Mouse (Mus musculus): Measurements from ENCODE around the gene Gm10135. TPM values are rescaled to one million over a fixed set of nuclear protein-coding genes. Genes with fewer than 3 reads are reported as not detected.

The Gm10135 gene
- polyA plus RNA-seq, 1 experiment from 2014 or later, result not detected

DNA sequence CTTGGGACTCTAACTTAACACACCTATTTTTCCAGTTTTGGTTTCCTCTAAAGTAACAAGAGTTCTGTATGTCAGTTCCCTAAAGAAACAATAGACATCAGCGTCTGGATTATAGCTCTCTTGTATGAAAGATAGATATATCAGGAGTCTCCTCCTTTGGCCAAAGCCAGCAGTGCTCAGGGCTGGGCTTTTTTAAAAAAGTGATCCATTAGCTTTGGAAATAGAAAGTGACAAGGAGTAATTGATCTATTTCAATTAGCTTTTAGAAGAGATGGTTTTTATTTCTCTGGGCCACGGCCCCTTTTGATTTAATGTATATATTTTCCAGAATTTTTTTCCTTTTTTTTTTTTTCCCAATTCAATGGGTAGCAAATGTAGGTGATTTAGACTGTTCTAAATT lies 20.4 kb upstream of the Gm10135 start:
- Histone ChIP-seq H3K27me3 (no peaks in the 10 kb centered on the region), H3K9me3 (no peaks in the 10 kb centered on the region), H3K36me3 (no peaks in the 10 kb centered on the region), H3K9ac (no peak overlapping the region), H3K4me2 (no peak overlapping the region), H3K4me3 (no peak overlapping the region), H3K27ac (no peak overlapping the region), H3K4me1 (replicated peaks) (peaks cover 23% of the 10 kb centered on the region)
- 44% methylated on average over 2 of the region's 2 CpGs for WGBS
- no peak for ATAC-seq (ENCODE audit: low FRiP score)

DNA sequence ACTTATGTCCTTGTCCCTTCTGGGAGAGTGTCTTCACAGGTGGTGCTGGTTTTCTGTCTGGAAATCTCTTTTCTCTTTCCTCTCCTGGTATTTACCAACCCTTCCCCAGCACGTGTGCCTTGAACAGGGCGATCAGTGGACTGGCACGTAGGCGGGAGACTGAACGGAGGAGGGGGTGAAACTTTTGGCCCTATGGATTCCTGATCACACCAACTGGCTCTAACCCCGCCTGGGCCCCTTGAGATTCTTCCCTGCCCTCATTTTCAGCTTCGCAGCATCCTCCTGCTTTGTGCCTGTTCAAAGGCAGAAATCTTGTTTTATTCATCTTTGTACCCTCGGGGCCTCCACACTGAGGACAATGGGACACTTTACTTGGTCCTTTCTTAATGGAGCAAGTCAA lies 19.9 kb upstream of the Gm10135 start:
- no peak for ATAC-seq (ENCODE audit: low FRiP score)
- no peaks in the 10 kb centered on the region for H3K36me3 ChIP-seq

GRCm38 (mm10) chr5:72992474-72992873 lies 18.0 kb upstream of the Gm10135 start:
- no peak overlapping the region for H3K4me3 ChIP-seq
- H3K27me3 ChIP-seq, result no peaks in the 10 kb centered on the region
- no peak overlapping the region for H3K27ac ChIP-seq
- 94% methylated on average over 1 of the region's 1 CpGs for WGBS
- no peak for ATAC-seq (ENCODE audit: low FRiP score)
- H3K4me2 ChIP-seq, result no peak overlapping the region
- no peaks in the 10 kb centered on the region for H3K36me3 ChIP-seq
- H3K9ac ChIP-seq, result no peak overlapping the region
- no peaks in the 10 kb centered on the region for H3K9me3 ChIP-seq
- H3K4me1 ChIP-seq (replicated peaks), result peaks cover 25% of the 10 kb centered on the region

More for the DNA sequence above, 19.9 kb upstream of the Gm10135 start:
- H3K27ac ChIP-seq, result no peak overlapping the region
- H3K9me3 ChIP-seq, result no peaks in the 10 kb centered on the region
- no peak overlapping the region for H3K4me3 ChIP-seq
- no peak overlapping the region for H3K9ac ChIP-seq
- peaks cover 25% of the 10 kb centered on the region for H3K4me1 ChIP-seq (replicated peaks)
- 23% methylated on average over 8 of the region's 8 CpGs for WGBS
- H3K4me2 ChIP-seq, result no peak overlapping the region
- H3K27me3 ChIP-seq, result no peaks in the 10 kb centered on the region

DNA sequence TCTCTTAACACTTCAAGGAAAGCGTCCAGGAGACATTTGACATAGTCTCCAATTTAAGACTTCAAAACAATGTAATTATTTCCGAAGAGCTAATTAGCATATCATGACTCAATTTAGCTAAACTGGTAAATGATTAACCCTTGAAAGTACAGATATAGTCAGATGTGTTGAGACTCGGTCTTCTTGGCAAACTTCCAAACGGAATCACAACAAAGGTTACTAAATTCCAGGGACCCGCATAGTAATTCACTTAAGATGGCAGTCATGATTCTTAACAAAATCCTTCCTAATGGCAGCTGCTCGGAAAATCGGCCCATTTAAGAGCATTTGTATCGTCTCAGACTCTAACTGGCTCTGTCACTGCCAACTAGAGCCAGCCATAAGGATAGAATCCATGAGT lies 15.3 kb upstream of the Gm10135 start:
- Histone ChIP-seq H3K27ac (no peak overlapping the region), H3K36me3 (no peaks in the 10 kb centered on the region), H3K9me3 (no peaks in the 10 kb centered on the region), H3K4me3 (no peak overlapping the region), H3K9ac (no peak overlapping the region), H3K27me3 (no peaks in the 10 kb centered on the region), H3K4me2 (no peak overlapping the region), H3K4me1 (replicated peaks) (peaks cover 21% of the 10 kb centered on the region)
- no peak for ATAC-seq (ENCODE audit: low FRiP score)
- 68% methylated on average over 8 of the region's 8 CpGs for WGBS

DNA sequence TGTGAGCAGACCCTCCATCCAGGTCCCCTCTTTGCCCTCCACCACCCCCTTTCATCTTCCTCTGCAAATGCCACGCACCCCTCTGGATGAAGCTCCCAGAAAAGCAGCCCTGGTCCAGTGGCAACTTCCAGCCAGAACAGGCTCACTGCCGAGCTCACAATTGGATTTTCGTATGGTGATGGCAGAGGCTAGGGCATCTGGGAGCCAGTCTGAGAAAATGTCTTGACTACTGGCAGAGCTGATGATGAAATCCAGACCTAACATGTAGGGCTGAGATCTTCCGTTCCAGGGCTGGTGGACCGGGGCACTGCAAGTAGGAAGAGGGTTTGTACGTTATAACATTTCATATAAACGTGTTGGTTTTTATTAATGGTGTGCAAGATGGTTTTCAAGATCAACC lies 13.3 kb upstream of the Gm10135 start:
- no peak overlapping the region for H3K27ac ChIP-seq
- H3K27me3 ChIP-seq, result no peaks in the 10 kb centered on the region
- H3K4me1 ChIP-seq (replicated peaks), result peaks cover 14% of the 10 kb centered on the region; the same call in 1 of the 2 replicates
- H3K9me3 ChIP-seq, result no peaks in the 10 kb centered on the region
- H3K9ac ChIP-seq, result no peak overlapping the region
- 91% methylated on average over 7 of the region's 7 CpGs for WGBS
- no peak overlapping the region for H3K4me3 ChIP-seq
- ATAC-seq (ENCODE audit: low FRiP score), result no peak
- no peaks in the 10 kb centered on the region for H3K36me3 ChIP-seq
- no peak overlapping the region for H3K4me2 ChIP-seq

- H3K36me3 ChIP-seq, result peaks cover 18% of the 10 kb centered on the region
- no peak overlapping the region for H3K9ac ChIP-seq
- no peaks in the 10 kb centered on the region for H3K9me3 ChIP-seq
- no peak for ATAC-seq (ENCODE audit: low FRiP score)
- 11% methylated on average over 2 of the region's 2 CpGs for WGBS
- H3K27me3 ChIP-seq, result no peaks in the 10 kb centered on the region
- no peak overlapping the region for H3K4me3 ChIP-seq
- H3K4me1 ChIP-seq (replicated peaks), result no peaks in the 10 kb centered on the region
- H3K27ac ChIP-seq, result no peak overlapping the region
- no peak overlapping the region for H3K4me2 ChIP-seq
These were observed 9.6 kb upstream of the Gm10135 start for GRCm38 (mm10) chr5:72984091-72984490.

- Histone ChIP-seq H3K4me2 (no peak overlapping the region), H3K9ac (no peak overlapping the region), H3K4me1 (replicated peaks) (no peaks in the 10 kb centered on the region), H3K27ac (no peak overlapping the region), H3K27me3 (no peaks in the 10 kb centered on the region), H3K4me3 (no peak overlapping the region), H3K36me3 (peaks cover 49% of the 10 kb centered on the region), H3K9me3 (no peaks in the 10 kb centered on the region)
- WGBS, result 90% methylated on average over 4 of the region's 4 CpGs
- ATAC-seq (ENCODE audit: low FRiP score), result no peak
These were observed 2.0 kb upstream of the Gm10135 start for GRCm38 (mm10) chr5:72976539-72976938.

- no peaks in the 10 kb centered on the region for H3K27me3 ChIP-seq
- no peak overlapping the region for H3K4me3 ChIP-seq
- H3K27ac ChIP-seq, result no peak overlapping the region
- no peak for ATAC-seq (ENCODE audit: low FRiP score)
- peaks cover 46% of the 10 kb centered on the region for H3K36me3 ChIP-seq
- H3K4me2 ChIP-seq, result no peak overlapping the region
- H3K4me1 ChIP-seq (replicated peaks), result no peaks in the 10 kb centered on the region
- no peaks in the 10 kb centered on the region for H3K9me3 ChIP-seq
- no peak overlapping the region for H3K9ac ChIP-seq
- WGBS, result 93% methylated on average over 6 of the region's 6 CpGs
These were observed 1.5 kb upstream of the Gm10135 start for GRCm38 (mm10) chr5:72975996-72976395.

DNA sequence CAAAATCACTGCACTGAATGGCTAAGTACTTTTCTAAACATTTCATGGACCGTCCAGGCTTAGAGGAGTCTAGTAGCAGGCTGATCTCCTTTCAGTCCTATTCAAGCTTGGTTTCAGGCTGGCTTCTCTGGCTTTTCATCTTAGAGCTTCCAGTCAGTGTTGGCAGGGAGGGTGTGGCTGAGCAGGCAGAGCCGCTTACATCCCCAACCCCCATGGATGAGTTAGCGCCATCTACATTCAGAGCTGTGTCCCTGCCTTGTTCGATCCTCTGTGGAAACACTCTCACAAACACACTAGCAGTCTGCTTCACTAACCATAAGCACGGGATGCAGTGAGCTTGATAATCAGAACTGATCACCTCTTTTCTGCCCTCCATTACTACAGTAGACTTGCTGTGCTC lies 1.6 kb downstream of the Gm10135 start:
- 60% methylated on average over 5 of the region's 5 CpGs for WGBS
- Histone ChIP-seq H3K9me3 (no peaks in the 10 kb centered on the region), H3K4me1 (replicated peaks) (no peaks in the 10 kb centered on the region), H3K36me3 (peaks cover 53% of the 10 kb centered on the region), H3K4me3 (no peak overlapping the region), H3K27me3 (no peaks in the 10 kb centered on the region), H3K27ac (no peak overlapping the region), H3K4me2 (no peak overlapping the region), H3K9ac (no peak overlapping the region)
- ATAC-seq (ENCODE audit: low FRiP score), result no peak

DNA sequence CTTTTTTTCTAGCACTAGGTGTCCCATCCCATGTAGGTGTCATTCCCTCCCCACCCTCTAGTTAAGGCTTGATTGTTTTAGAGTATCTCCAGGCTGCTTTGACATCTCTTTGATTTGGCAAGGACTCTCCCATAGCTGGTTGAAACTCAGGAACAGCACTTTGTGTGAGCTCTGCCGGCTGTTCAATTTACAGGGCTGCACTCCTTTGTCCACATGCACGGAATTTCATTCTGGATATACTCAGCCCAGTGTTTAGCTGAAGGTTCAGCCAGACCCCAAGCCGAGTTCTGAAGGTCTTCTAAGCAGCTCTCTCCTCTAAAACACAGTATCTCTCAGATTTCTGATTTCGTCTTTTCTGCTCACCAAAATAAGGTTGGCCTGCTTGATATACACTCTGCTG lies 2.1 kb downstream of the Gm10135 start:
- Histone ChIP-seq H3K9me3 (no peaks in the 10 kb centered on the region), H3K4me3 (no peak overlapping the region), H3K27ac (no peak overlapping the region), H3K36me3 (peaks cover 53% of the 10 kb centered on the region), H3K4me1 (replicated peaks) (no peaks in the 10 kb centered on the region), H3K9ac (no peak overlapping the region), H3K27me3 (no peaks in the 10 kb centered on the region), H3K4me2 (no peak overlapping the region)
- 81% methylated on average over 4 of the region's 4 CpGs for WGBS
- no peak for ATAC-seq (ENCODE audit: low FRiP score)

DNA sequence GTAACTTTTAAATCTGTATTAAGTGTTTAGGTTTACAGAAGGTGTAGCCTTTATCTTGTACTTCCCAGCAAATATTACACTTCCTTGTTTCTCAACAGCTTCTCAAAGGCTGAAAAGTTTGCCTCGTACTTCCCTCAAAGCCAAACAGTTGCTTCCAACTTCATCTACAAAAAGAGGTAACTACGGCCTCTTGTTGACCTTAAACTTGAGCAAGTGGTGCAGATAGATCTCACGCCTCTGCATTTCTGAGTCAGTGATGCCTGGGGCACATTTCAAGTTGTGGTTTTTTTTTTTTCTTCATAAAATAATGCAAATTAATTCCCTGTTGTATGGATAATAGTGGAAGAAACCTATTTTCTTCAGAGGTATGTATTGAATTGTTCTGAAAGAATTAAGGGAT lies 8.8 kb downstream of the Gm10135 start:
- Histone ChIP-seq H3K27me3 (no peaks in the 10 kb centered on the region), H3K9ac (no peak overlapping the region), H3K27ac (no peak overlapping the region), H3K4me2 (no peak overlapping the region), H3K9me3 (no peaks in the 10 kb centered on the region), H3K4me1 (replicated peaks) (no peaks in the 10 kb centered on the region), H3K4me3 (no peak overlapping the region), H3K36me3 (peaks cover 50% of the 10 kb centered on the region)
- ATAC-seq (ENCODE audit: low FRiP score), result no peak
- 90% methylated on average over 3 of the region's 3 CpGs for WGBS

GRCm38 (mm10) chr5:72960096-72960495 lies 14.4 kb downstream of the Gm10135 start:
- Histone ChIP-seq H3K4me1 (replicated peaks) (no peaks in the 10 kb centered on the region), H3K9ac (no peak overlapping the region), H3K27me3 (no peaks in the 10 kb centered on the region), H3K36me3 (peaks cover 15% of the 10 kb centered on the region), H3K9me3 (no peaks in the 10 kb centered on the region), H3K4me2 (no peak overlapping the region), H3K27ac (no peak overlapping the region), H3K4me3 (no peak overlapping the region)
- ATAC-seq (ENCODE audit: low FRiP score), result no peak
- 79% methylated on average over 6 of the region's 6 CpGs for WGBS

DNA sequence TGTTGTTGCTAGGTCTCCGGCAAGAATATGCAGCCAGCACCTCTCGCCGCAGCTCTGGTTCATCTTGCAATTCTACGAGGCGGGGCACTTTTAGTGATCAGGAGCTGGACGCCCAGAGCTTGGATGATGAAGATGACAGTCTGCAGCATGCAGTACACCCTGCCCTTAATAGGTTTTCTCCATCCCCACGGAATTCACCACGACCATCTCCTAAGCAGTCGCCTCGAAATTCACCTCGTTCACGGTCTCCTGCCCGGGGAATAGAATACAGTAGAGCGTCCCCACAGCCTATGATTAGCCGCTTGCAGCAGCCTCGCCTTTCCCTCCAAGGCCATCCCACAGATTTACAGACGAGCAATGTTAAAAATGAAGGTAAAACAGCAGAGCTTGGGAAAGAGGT lies 17.2 kb downstream of the Gm10135 start:
- H3K4me1 ChIP-seq (replicated peaks), result no peaks in the 10 kb centered on the region
- H3K4me2 ChIP-seq, result no peak overlapping the region
- 83% methylated on average over 17 of the region's 17 CpGs for WGBS
- H3K4me3 ChIP-seq, result no peak overlapping the region
- H3K27me3 ChIP-seq, result no peaks in the 10 kb centered on the region
- no peaks in the 10 kb centered on the region for H3K9me3 ChIP-seq
- no peak overlapping the region for H3K9ac ChIP-seq
- H3K27ac ChIP-seq, result no peak overlapping the region
- peaks cover 3% of the 10 kb centered on the region; the same call in 1 of the 2 replicates for H3K36me3 ChIP-seq
- no peak for ATAC-seq (ENCODE audit: low FRiP score)

Measured in hindbrain, embryonic 13.5 days (tissue).